Mouse (Mus musculus) neural tube, embryonic 11.5 days (tissue): ENCODE measurements around the gene Srd5a2. TPM values are rescaled to one million over a fixed set of nuclear protein-coding genes. Genes with fewer than 3 reads are reported as not detected.
A peak's percentile ranks its signal among the peaks of the same experiment; 100 is the strongest.
"Not testable (repeated sequence)": the region's sequence is repeated elsewhere in the genome, so short reads cannot be mapped to it uniquely, and the experiment has no call there.

Experiments
- ATAC-seq: fragments of 200-750 bp; cut with Nextera tagmentation; 2 replicates; pipeline ENCODE4 v1.8.0; 2017; ENCODE audit warnings: moderate number of reproducible peaks, mild to moderate bottlenecking, moderate TSS enrichment, moderate library complexity; ENCODE audit not compliant: insufficient read depth, low FRiP score, low TSS enrichment
- DNase-seq: peaks from one replicate; pipeline ENCODE4 v3.0.0-alpha.2; 2015; ENCODE audit warnings: low spot score
- H3K27ac ChIP-seq: fragments of 300-500 bp; sonication (generic); 2 replicates; pipeline ENCODE4 v1.5.1; 2014; ENCODE audit warnings: low read depth, mild to moderate bottlenecking, low read length
- H3K27me3 ChIP-seq: fragments of 300-500 bp; sonication (generic); 2 replicates; pipeline ENCODE4 v1.6.1; 2014; ENCODE audit warnings: mild to moderate bottlenecking, low read length, mixed read lengths; ENCODE audit not compliant: control insufficient read depth, insufficient read depth
- H3K36me3 ChIP-seq: fragments of 300-500 bp; sonication (generic); 2 replicates; pipeline ENCODE4 v1.6.1; 2014; ENCODE audit warnings: mild to moderate bottlenecking, low read length, moderate library complexity, mixed read lengths; ENCODE audit not compliant: control insufficient read depth, insufficient read depth
- H3K4me1 ChIP-seq: fragments of 300-500 bp; sonication (generic); 2 replicates; pipeline ENCODE4 v1.6.1; 2014; ENCODE audit warnings: low read length, mixed read lengths; ENCODE audit not compliant: control insufficient read depth, insufficient read depth
- H3K4me2 ChIP-seq: fragments of 300-500 bp; sonication (generic); 2 replicates; pipeline ENCODE4 v1.6.1; 2014; ENCODE audit warnings: low read depth, mild to moderate bottlenecking, moderate library complexity
- H3K4me3 ChIP-seq: fragments of 300-500 bp; sonication (generic); 2 replicates; pipeline ENCODE4 v1.5.1; 2014; ENCODE audit warnings: low read depth, low read length
- H3K9ac ChIP-seq: fragments of 300-500 bp; sonication (generic); 2 replicates; pipeline ENCODE4 v1.6.1; 2014; ENCODE audit warnings: mild to moderate bottlenecking, low read length
- H3K9me3 ChIP-seq: fragments of 300-500 bp; sonication (generic); 2 replicates; pipeline ENCODE4 v1.6.1; 2016; ENCODE audit warnings: low read length; ENCODE audit not compliant: control insufficient read depth
- WGBS: fragments of 180-500 bp; shearing (Covaris S2); extraction: QIAGEN DNeasy Blood & Tissue Kit; methylation state at CpG from one replicate; pipeline ENCODE4 v1.1.7; 2014; 5-methylcytosine and 5-hydroxymethylcytosine counted together
- polyA plus RNA-seq: library from polyadenylated mRNA; unstranded; fragments of >200 nt; fragmentation: Nextera tagmentation; extraction: Ambion mirVana; gene quantifications from 2 replicates; pipeline ENCODE4 v1.2.1, GENCODE M21; 2014

Gene Srd5a2
- 0.61 and 1.4 TPM in 2 replicates for polyA plus RNA-seq

GRCm38 (mm10) chr17:74047210-74048082, at the start of gene Srd5a2:
TSS of gene Srd5a2 (minus strand) at chr17:74047916.
- H3K9me3 ChIP-seq, result no peaks in the 10 kb centered on the region
- no peaks in the 10 kb centered on the region for H3K4me1 ChIP-seq
- DNase-seq (peak; percentile 43), ATAC-seq (no peak)
- H3K27ac ChIP-seq, result no peak within 1 kb of the TSS
- H3K36me3 ChIP-seq, result no peaks in the 10 kb centered on the region
- peak within 1 kb of the TSS; percentile 42 for H3K4me2 ChIP-seq
- WGBS, result 2% methylated on average over 44 of the region's 45 CpGs
- peaks cover 27% of the 10 kb centered on the region for H3K27me3 ChIP-seq
- H3K9ac ChIP-seq, result no peak within 1 kb of the TSS
- H3K4me3 ChIP-seq, result peak within 1 kb of the TSS; percentile 20; the same call in 1 of the 2 replicates

- WGBS, result 82% methylated on average over 5 of the region's 5 CpGs
- Histone ChIP-seq H3K4me1 (no peaks in the 10 kb centered on the region), H3K27me3 (no peaks in the 10 kb centered on the region), H3K9ac (no peak overlapping the region), H3K4me2 (no peak overlapping the region), H3K9me3 (no peaks in the 10 kb centered on the region), H3K27ac (no peak overlapping the region), H3K4me3 (no peak overlapping the region), H3K36me3 (no peaks in the 10 kb centered on the region)
- ATAC-seq, result no peak
- no peak for DNase-seq
Measured at GRCm38 (mm10) chr17:74088886-74089678, 41.4 kb upstream of the Srd5a2 start.

- Histone ChIP-seq H3K27me3 (no peaks in the 10 kb centered on the region), H3K27ac (no peak overlapping the region), H3K4me3 (no peak overlapping the region), H3K9me3 (no peaks in the 10 kb centered on the region), H3K9ac (no peak overlapping the region), H3K36me3 (no peaks in the 10 kb centered on the region), H3K4me1 (no peaks in the 10 kb centered on the region), H3K4me2 (no peak overlapping the region)
- DNase-seq (no peak), ATAC-seq (no peak)
- WGBS, result 85% methylated on average over 2 of the region's 2 CpGs
Measured at GRCm38 (mm10) chr17:74088016-74088415, 40.3 kb upstream of the Srd5a2 start.

- no peak overlapping the region for H3K9ac ChIP-seq
- no peaks in the 10 kb centered on the region for H3K9me3 ChIP-seq
- H3K27me3 ChIP-seq, result no peaks in the 10 kb centered on the region
- no peak overlapping the region for H3K4me2 ChIP-seq
- WGBS, result 89% methylated on average over 4 of the region's 4 CpGs
- H3K4me3 ChIP-seq, result no peak overlapping the region
- no peaks in the 10 kb centered on the region for H3K4me1 ChIP-seq
- H3K36me3 ChIP-seq, result no peaks in the 10 kb centered on the region
- no peak overlapping the region for H3K27ac ChIP-seq
- DNase-seq, result no peak
- no peak for ATAC-seq
Measured at GRCm38 (mm10) chr17:74083370-74083769, 35.7 kb upstream of the Srd5a2 start.

- WGBS, result 85% methylated on average over 6 of the region's 6 CpGs
- ATAC-seq (no peak), DNase-seq (no peak)
- Histone ChIP-seq H3K27me3 (no peaks in the 10 kb centered on the region), H3K4me1 (no peaks in the 10 kb centered on the region), H3K4me3 (no peak overlapping the region), H3K9ac (no peak overlapping the region), H3K36me3 (no peaks in the 10 kb centered on the region), H3K9me3 (no peaks in the 10 kb centered on the region), H3K4me2 (no peak overlapping the region), H3K27ac (no peak overlapping the region)
Measured at GRCm38 (mm10) chr17:74080076-74080615, 32.4 kb upstream of the Srd5a2 start.

GRCm38 (mm10) chr17:74078776-74079495, 31.2 kb upstream of the Srd5a2 start:
- no peak for ATAC-seq
- no peak for DNase-seq
- no peak overlapping the region for H3K4me3 ChIP-seq
- H3K9ac ChIP-seq, result no peak overlapping the region
- 90% methylated on average over 13 of the region's 13 CpGs for WGBS
- H3K4me1 ChIP-seq, result no peaks in the 10 kb centered on the region
- no peak overlapping the region for H3K27ac ChIP-seq
- no peak overlapping the region for H3K4me2 ChIP-seq
- H3K27me3 ChIP-seq, result no peaks in the 10 kb centered on the region
- no peaks in the 10 kb centered on the region for H3K9me3 ChIP-seq
- H3K36me3 ChIP-seq, result no peaks in the 10 kb centered on the region

- not testable (repeated sequence) for H3K9me3 ChIP-seq, ATAC-seq, H3K4me3 ChIP-seq, H3K9ac ChIP-seq, H3K27me3 ChIP-seq, H3K4me1 ChIP-seq, H3K36me3 ChIP-seq, H3K27ac ChIP-seq, H3K4me2 ChIP-seq, DNase-seq
- WGBS, result 92% methylated on average over 5 of the region's 5 CpGs
Measured at GRCm38 (mm10) chr17:74073067-74073466, 25.4 kb upstream of the Srd5a2 start.

- ATAC-seq, H3K9me3 ChIP-seq, H3K27me3 ChIP-seq, H3K36me3 ChIP-seq, H3K4me3 ChIP-seq, H3K9ac ChIP-seq, H3K4me1 ChIP-seq, DNase-seq, H3K4me2 ChIP-seq, H3K27ac ChIP-seq: not testable (repeated sequence)
- WGBS, result 90% methylated on average over 5 of the region's 5 CpGs
Measured at GRCm38 (mm10) chr17:74062763-74063162, 15.0 kb upstream of the Srd5a2 start.
